Mouse (Mus musculus): ENCODE data around the gene Tgfbr2. TPM values are rescaled to one million over a fixed set of nuclear protein-coding genes. Genes with fewer than 3 reads are reported as not detected.

Gene Tgfbr2
- total RNA-seq, 2 experiments from 2014 or later: 56.8 to 60.9 TPM

GRCm38 (mm10) chr9:116122969-116123589, 52.1 kb downstream of the Tgfbr2 start:
- DNase-seq: peak; percentile 58 to 66
- intact Hi-C loops (cut with DNase I): no loop called here

DNA sequence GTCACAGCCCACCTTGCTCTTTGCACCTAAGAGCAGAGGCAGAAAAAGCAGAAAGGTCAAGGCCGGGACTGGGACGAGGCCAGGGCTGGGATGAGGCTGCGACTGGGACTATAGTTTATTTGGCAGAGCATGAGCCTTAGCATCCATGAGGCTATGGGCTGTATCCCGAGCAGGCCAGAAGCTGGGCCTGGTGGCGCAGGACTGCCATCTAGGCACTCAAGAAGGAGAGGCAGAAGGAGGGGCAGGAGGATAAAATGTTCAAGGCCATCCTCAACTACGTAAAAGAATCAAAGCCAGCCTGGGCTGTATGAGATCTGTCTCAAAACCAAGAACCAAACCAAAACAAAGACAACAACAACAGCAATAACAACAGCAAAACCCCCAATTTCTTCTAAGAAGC, 52.6 kb downstream of the Tgfbr2 start:
- DNase-seq: no peak
- intact Hi-C loops (cut with DNase I): no loop called here

DNA sequence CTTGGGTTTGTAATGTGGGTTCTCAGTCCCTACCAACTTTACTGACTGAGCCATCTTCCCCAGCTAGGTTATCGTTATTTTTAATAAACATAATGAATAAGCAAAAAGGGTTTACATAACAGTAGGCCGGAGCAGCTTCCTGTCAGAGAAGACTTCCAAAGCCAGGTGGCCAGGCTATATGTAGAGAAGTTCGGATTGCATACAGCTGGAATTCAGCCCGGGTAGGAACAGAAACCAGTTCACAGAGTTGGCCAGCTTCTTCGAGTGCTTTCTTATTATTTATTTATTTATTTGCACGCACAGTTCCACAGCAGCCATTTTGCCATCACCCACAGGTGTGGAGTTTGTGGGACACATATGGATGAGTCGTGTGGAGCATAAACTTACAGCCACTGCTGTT, 53.7 kb downstream of the Tgfbr2 start:
- intact Hi-C loops (cut with DNase I): no loop called here
- no peak for DNase-seq

GRCm38 (mm10) chr9:116119990-116120389, 55.2 kb downstream of the Tgfbr2 start:
- DNase-seq: peak; percentile 28 to 45

GRCm38 (mm10) chr9:116118332-116118872, 56.8 kb downstream of the Tgfbr2 start:
- intact Hi-C loops (cut with DNase I): no loop called here

More at GRCm38 (mm10) chr9:116119990-116120389, 55.2 kb downstream of the Tgfbr2 start:
- intact Hi-C loops (cut with DNase I): no loop called here

DNA sequence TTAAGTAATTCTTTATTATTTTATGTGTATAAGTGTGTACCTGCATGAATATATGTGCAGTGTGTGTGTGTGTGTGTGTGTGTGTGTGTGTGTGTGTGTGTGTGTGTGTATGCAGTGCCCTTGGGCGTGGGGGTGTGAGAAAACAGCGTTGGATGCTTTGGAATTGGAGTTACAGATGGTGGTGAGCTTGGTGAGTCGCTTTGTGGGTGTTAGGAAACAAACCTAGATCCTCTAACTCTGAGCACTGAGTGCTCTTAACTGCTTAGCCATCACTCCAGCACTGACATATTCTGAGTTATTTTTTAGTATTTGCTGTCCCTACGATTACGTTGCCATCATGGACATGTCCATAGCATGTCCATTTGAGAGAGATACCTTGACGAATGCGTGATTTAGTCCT, 59.3 kb downstream of the Tgfbr2 start:
- intact Hi-C loops (cut with DNase I): no loop called here
- no peak for DNase-seq

More at GRCm38 (mm10) chr9:116118332-116118872, 56.8 kb downstream of the Tgfbr2 start:
- DNase-seq: no peak

GRCm38 (mm10) chr9:116114339-116114738, 60.8 kb downstream of the Tgfbr2 start:
- intact Hi-C loops (cut with DNase I): no loop called here
- DNase-seq: peak; percentile 33 to 43

DNA sequence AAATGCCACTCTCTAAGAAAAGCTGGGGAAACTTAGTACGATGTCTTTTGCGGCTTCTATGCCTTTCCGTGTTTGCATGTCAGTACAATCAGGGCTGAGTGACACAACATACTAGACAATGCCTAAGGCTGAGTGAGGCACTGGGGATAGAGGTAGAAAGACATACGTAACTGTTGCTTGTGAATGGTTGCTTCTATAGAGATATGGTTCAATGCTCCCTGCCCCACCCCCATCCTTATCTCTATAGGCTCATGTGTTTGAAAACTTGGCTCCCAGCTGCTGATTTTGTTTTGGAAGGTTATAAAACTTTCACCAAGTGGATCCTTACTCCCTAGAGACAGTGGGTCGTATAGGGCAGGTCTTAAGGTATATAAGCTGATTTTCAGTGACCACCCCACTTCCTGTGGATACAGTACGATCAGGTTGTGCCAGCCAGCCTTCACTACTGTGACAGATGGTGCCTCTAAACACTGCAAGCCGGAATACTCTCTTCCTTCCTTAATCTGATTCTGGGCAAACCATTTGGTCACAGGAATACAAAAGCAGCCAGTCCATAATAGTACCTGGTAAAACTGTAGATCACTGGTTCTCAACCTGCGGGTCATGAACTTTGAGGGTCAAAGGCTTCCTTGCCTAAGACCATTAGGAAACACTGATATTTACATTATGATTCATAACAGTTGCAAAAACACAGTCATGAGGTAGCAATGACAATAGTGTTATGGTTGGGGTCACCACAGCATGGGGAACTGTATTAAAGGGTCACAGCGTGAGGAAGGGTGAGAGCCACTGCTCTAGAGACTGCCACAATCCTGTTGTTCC, 63.8 kb downstream of the Tgfbr2 start:
- no peak for DNase-seq
- intact Hi-C loops (cut with DNase I): no loop called here

DNA sequence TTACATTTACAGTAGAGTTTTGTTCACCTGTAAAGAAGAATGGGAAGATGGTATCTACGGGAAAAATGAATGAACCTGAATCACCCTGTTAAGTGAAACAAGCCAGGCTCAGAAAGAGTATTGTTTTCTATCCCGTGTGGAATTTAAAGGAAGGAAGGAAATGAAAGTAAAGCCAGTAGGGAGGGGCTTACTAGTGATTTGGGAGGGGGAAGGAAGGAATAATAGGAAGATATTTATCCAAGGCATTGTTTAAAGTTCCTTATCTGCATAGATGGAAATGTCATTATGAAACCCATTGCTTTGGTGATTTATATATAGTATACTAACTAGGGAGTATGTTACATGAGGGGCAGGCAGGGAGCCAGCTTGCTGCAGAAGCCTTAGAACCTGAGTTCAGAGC, 66.4 kb downstream of the Tgfbr2 start:
- intact Hi-C loops (cut with DNase I): no loop called here
- DNase-seq: no peak

- DNase-seq: no peak
- intact Hi-C loops (cut with DNase I): no loop called here
Observed at GRCm38 (mm10) chr9:116104770-116105169, 70.4 kb downstream of the Tgfbr2 start.

DNA sequence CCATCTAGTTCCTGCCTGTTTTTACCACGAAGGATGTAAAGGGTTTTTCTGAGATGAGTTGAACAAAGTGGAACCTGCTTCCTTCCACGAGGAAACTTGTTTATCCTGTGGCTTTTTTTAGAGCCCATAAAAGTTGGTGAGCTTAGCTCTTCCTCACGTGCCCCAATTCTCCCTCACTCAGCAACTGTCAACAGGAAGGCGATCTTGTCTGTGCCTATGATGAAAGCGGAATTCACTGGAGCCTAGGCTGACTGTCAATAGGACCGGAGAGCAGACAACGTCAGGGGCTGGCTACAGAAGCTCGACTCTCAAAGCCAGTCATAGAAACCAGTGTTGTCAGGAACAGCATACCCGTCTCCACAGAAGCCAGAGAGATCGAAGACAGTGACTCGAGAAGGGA, 73.3 kb downstream of the Tgfbr2 start:
- DNase-seq: no peak
- intact Hi-C loops (cut with DNase I): no loop called here

DNA sequence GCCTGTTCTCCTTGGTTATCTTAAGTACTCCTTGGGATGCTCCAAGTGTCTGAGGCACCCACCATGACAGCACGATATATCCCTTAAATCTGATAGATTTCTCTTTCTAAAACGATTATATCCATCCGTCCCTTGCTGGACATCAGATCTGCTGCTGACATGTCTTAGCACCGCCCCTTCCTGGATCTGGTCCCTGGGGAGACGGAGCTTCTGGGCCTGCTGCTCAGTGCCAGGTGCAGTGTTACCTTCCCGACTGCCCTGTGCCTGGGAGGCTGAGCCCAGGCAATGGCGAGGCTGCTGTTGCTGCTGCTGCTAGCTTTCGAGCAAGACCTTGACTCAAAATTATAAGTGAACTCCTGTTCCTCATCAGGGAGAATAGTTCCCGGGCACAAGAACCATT, 75.1 kb downstream of the Tgfbr2 start:
- peak in 1 of 2 experiments; percentile 28 for DNase-seq
- intact Hi-C loops (cut with DNase I): no loop called here

DNA sequence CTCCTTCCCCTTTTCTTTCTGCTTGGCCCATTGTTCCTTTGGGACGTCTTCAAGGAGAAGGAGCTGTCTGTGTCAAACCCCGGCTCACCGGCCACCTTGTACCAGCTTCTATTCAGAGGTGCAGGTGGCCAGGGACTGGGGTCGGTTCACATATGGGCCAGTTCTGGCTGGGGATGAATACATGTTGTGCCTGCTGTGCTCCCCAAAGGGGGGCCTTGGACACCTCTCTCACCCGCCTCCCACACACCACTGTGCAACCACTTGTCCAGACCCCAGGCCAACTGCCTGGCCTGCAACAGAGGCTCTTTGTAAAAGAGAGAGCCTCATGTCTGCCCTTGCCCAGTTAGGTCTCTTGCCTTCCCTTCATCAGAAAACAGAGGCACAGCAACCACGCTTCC, 75.6 kb downstream of the Tgfbr2 start:
- intact Hi-C loops (cut with DNase I): no loop called here
- peak; percentile 39 to 55 for DNase-seq

DNA sequence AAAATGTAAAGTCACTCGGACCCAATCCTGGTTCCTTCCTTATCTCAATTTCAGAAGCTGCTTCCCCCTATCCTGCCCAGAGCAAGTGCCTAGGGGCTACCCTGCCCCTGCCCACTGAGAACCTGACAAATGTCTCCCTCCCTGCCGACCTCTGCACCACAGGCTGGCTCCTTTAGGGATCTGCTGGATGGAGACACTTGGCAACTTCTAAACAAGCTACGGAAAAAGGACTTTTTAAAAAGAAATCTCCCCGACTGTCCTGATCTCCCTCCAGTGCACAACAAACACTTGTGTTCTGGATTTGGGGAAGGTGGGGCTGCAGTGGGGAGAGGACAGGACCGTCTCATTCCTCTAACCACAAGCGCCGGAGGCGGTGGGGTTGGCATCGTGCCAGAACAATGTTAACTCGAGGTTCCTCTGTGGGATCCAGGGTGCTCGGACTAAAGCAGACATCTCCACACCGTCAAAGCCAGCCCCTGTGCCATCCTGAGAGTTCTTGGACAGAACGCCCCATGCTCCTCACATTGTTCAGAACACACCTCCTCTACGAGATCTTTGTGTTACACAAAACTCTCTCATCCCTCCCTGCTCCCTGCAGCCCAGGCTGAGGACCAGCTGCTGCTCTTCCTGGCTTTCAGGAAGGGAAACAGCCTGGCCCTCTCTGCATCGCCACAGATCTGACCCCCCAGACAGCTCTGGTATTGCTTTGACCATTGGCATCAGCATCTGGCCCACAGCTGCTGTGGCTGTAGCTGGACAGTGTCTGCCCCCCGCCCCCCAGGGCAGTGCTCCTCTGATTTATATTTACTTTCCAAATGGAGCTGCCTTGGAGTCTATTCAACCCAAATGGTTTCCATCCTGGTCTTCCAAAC, 76.2 kb downstream of the Tgfbr2 start:
- intact Hi-C loops (cut with DNase I): no loop called here

GRCm38 (mm10) chr9:116091921-116092320, 83.2 kb downstream of the Tgfbr2 start:
- intact Hi-C loops (cut with DNase I): loop anchor here (5.0 kb wide), 1 partner anchor 80 kb away; no protein-coding TSS in a partner anchor
- DNase-seq: peak; percentile 44 to 52

More for the DNA sequence above, 76.2 kb downstream of the Tgfbr2 start:
- DNase-seq: peak; percentile 71 to 78

DNA sequence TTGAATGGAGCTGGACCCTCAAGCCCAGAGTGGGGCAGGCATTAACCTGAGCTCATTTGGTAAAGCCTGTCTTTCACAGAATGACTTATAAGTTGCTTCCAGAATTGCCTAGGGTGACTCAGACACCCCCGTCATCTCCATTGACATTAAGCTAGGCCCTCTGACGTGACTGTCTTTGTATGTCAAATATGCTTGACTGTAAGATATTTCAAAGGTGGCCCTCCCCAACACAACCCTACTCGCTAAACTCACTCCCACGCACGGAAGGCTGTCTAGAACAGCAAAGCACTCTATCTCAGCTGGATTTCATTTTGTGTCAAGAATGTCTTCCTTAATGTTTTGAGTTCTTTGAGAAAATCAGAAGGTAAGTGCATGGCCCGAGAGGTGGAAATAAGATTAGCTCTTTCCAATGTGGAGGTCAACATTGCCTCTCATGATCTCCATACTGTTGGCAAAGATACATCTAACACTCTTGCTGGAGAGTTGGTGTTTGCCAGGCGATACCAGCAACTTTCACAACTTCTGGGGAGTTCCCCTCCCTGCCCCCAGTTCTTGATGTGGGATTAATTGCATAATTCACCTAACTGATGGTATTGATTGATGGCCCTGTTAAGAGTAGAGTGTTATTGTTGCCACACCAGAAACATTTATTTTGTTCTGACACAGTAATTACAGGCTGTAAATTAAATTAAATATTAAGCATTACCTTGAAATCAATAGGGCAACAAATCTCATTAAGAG, 83.9 kb downstream of the Tgfbr2 start:
- DNase-seq: no peak
- intact Hi-C loops (cut with DNase I): loop anchor here (5.0 kb wide), 1 partner anchor 81 kb away; no protein-coding TSS in a partner anchor

DNA sequence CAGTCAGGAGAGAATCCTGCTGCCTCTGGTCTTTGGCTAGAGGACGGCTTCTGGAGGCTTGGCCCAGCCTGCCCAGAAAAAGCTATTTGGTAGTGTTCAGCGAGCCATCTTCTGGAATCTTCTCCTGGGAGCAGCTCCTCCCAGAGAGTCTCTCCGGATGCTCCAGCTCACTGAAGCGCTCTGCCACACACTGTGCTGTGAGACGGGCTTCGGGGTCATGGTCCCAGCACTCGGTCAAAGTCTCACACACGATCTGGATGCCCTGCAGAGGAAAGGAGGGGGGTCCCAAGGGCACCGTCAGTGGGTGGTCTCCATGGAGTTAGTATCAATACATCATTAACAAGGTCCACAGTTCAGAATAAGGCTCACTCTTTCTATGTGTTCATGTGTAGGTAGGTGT, 84.9 kb downstream of the Tgfbr2 start:
- intact Hi-C loops (cut with DNase I): loop anchor here (5.0 kb wide), 1 partner anchor 82 kb away; no protein-coding TSS in a partner anchor
- no peak for DNase-seq

- intact Hi-C loops (cut with DNase I): loop anchor here (1.0 kb wide), 1 partner anchor 295 kb away; no protein-coding TSS in a partner anchor
Observed at GRCm38 (mm10) chr9:116088912-116089311, 86.2 kb downstream of the Tgfbr2 start.

DNA sequence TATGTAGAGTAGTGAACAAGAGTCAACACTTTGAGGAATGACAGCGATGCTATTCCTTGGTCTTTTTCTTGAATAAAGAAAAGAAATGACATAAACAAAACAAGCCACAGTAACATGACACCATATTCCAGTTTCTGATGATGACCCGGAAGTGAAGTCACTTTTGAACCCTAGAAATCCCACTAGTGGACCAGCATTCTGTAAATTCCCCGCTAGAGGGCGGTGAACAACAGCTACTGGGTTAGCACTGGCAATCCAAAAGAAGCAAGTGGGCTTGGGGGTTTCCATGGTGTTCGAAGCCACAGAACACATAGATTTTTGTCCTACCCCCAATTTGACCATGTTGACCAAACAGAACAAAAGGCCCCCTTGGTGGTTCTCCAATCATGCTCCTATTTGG, 87.3 kb downstream of the Tgfbr2 start:
- DNase-seq: peak; percentile 78 to 87
- intact Hi-C loops (cut with DNase I): loop anchor here (1.0 kb wide), 1 partner anchor 296 kb away; no protein-coding TSS in a partner anchor

More at GRCm38 (mm10) chr9:116088912-116089311, 86.2 kb downstream of the Tgfbr2 start:
- no peak for DNase-seq

DNA sequence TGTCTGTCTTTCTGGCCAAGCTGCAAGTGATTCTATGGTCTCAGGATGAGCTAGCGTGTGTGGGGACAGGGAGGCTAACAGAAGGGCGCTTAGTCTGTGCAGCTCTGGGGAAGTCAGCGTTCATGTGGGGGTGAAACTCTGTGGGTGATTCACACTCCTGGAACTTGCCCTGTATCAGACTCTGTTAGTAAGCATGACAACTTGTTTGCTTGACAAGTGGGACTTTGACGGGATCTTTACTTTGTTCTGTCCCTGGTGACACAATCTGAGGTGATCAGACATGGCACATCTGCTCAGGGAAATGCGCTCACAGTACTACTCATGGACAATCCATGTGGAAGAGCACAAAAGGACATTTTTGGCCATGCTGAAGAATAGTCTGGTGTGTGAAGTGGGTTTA, 87.9 kb downstream of the Tgfbr2 start:
- intact Hi-C loops (cut with DNase I): no loop called here
- no peak for DNase-seq

All from heart, postnatal 10 days (tissue).